Mouse (Mus musculus) stomach, postnatal 0 days (tissue): Measurements from ENCODE around the gene Cyp4f14. TPM values are rescaled to one million over a fixed set of nuclear protein-coding genes. Genes with fewer than 3 reads are reported as not detected.
"Not testable (repeated sequence)": the region's sequence is repeated elsewhere in the genome, so short reads cannot be mapped to it uniquely, and the experiment has no call there.

Experiments
- ATAC-seq: fragments of 200-750 bp; cut with Nextera tagmentation; 2 replicates; pipeline ENCODE4 v1.8.0; 2017; ENCODE audit not compliant: low FRiP score, low TSS enrichment
- DNase-seq: peaks from one replicate; pipeline ENCODE4 v3.0.0-alpha.2; 2016; ENCODE audit warnings: low spot score
- H3K27ac ChIP-seq: fragments of 300-500 bp; sonication (generic); replicated peaks from 2 replicates; pipeline ENCODE4 v1.5.1; 2014; ENCODE audit warnings: mild to moderate bottlenecking, control low read depth
- H3K27me3 ChIP-seq: fragments of 300-500 bp; sonication (generic); 2 replicates; pipeline ENCODE4 v1.6.1; 2014; ENCODE audit warnings: low read length; ENCODE audit not compliant: control insufficient read depth, insufficient read depth
- H3K36me3 ChIP-seq: fragments of 300-500 bp; sonication (generic); 2 replicates; pipeline ENCODE4 v1.6.1; 2014; ENCODE audit warnings: low read length, mixed read lengths; ENCODE audit not compliant: control insufficient read depth, insufficient read depth
- H3K4me1 ChIP-seq: fragments of 300-500 bp; sonication (generic); replicated peaks from 2 replicates; pipeline ENCODE4 v1.6.1; 2014; ENCODE audit warnings: antibody characterized with exemption; ENCODE audit not compliant: control insufficient read depth, insufficient read depth
- H3K4me2 ChIP-seq: fragments of 300-500 bp; sonication (generic); replicated peaks from 2 replicates; pipeline ENCODE4 v1.6.1; 2014; ENCODE audit warnings: low read depth, mild to moderate bottlenecking, control low read depth, moderate library complexity
- H3K4me3 ChIP-seq: fragments of 300-500 bp; sonication (generic); 2 replicates; pipeline ENCODE4 v1.5.1; 2014; ENCODE audit warnings: low read depth, low read length, control low read depth
- H3K9ac ChIP-seq: fragments of 300-500 bp; sonication (generic); 2 replicates; pipeline ENCODE4 v1.6.1; 2014; ENCODE audit warnings: mild to moderate bottlenecking, low read length, control low read depth, mixed read lengths
- H3K9me3 ChIP-seq: fragments of 300-500 bp; sonication (generic); 2 replicates; pipeline ENCODE4 v1.6.1; 2016; ENCODE audit warnings: low read length; ENCODE audit not compliant: control insufficient read depth
- CTCF ChIP-seq: IDR thresholded peaks from 2 replicates; pipeline ENCODE4 v1.5.1; 2016; ENCODE audit warnings: antibody characterized with exemption, low read depth, mild to moderate bottlenecking, moderate library complexity
- EP300 ChIP-seq: optimal IDR thresholded peaks from 2 replicates; pipeline ENCODE3; 2016; ENCODE audit warnings: antibody characterized with exemption
- WGBS: fragments of 180-500 bp; shearing (Covaris S2); extraction: QIAGEN DNeasy Blood & Tissue Kit; methylation state at CpG from one replicate; pipeline ENCODE4 v1.1.7; 2014; 5-methylcytosine and 5-hydroxymethylcytosine counted together
- polyA plus RNA-seq: library from polyadenylated mRNA; unstranded; fragments of >200 nt; fragmentation: Nextera tagmentation; extraction: Ambion mirVana; gene quantifications from 2 replicates; pipeline ENCODE4 v1.2.1, GENCODE M21; 2015

The Cyp4f14 gene
- polyA plus RNA-seq, 1 experiment from 2014 or later, result not detected

DNA sequence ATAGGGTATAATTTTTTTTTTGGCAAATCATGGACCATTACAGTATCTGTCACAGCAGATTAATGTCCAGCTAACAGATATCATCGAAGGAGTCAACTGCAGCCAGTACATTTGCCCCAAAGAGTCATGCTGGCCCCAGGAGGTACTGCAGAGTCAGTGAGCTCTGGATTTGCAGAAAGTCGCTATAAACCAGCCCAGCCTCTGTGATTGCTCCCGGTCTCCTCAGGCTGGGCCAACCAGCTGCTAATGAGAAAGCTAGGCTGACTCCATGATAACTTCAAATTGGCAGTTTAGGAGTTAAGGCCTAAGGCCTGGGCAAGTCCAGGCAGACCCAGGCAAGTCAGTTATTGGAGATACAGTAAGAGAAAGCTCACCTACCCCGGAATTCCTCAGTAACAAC, 45.1 kb downstream of the Cyp4f14 start:
- H3K27ac ChIP-seq, result no peak overlapping the region
- no peaks in the 10 kb centered on the region for H3K36me3 ChIP-seq
- no peaks in the 10 kb centered on the region for H3K9me3 ChIP-seq
- H3K4me1 ChIP-seq, result no peaks in the 10 kb centered on the region
- H3K27me3 ChIP-seq, result no peaks in the 10 kb centered on the region
- ATAC-seq (no peak), DNase-seq (no peak)
- H3K9ac ChIP-seq, result no peak overlapping the region
- WGBS, result 75% methylated on average over 4 of the region's 4 CpGs
- TF ChIP-seq EP300, result no peak
- no peak for TF ChIP-seq CTCF
- no peak overlapping the region for H3K4me2 ChIP-seq
- no peak overlapping the region for H3K4me3 ChIP-seq

DNA sequence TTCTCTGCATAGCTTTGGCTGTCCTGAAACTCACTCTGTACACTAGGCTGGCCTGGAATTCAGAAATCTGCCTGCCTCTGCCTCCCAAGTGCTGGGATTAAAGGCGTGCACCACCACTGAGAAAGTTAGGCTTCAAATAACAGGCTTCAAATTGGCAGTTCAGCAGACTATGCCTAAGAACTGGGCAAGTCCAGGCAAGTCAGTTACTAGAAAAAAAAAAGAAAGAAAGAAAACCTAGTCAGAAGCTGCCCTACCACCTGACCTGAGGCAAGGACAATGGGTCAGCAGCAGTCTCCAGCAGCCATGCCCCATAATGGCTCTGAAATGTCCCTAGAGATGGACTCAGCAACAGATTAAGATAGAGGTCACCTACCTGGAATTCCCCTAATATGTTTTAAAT, 45.7 kb downstream of the Cyp4f14 start:
- no peak for DNase-seq
- WGBS, result 91% methylated on average over 1 of the region's 1 CpGs
- no peak overlapping the region for H3K9ac ChIP-seq

DNA sequence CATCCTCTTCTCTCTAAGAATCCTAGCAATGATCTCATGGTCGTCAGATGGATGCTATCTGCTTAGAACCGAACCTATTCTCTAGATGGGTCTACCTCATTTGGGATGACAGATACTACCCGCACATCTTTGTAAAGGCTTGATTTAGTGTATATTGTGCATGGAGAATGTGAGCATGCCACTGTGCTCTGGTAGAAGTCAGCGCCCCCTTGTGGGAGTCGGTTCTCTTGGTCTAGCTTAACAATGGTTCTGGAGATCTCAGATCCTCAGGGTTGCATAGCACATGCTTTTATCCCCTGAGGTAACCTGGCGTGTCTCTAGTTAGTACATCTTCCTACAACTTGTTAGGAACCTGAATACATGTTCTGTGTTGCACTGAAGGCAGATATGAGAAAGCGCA, 49.9 kb downstream of the Cyp4f14 start:
- ATAC-seq, H3K9me3 ChIP-seq, H3K4me2 ChIP-seq, H3K27ac ChIP-seq, H3K4me1 ChIP-seq, H3K27me3 ChIP-seq, H3K36me3 ChIP-seq, H3K9ac ChIP-seq, DNase-seq, H3K4me3 ChIP-seq: not testable (repeated sequence)
- WGBS, result 57% methylated on average over 4 of the region's 7 CpGs

More for the DNA sequence above, 45.7 kb downstream of the Cyp4f14 start:
- TF ChIP-seq EP300, result no peak
- no peak for TF ChIP-seq CTCF
- ATAC-seq, result no peak
- no peaks in the 10 kb centered on the region for H3K36me3 ChIP-seq
- no peak overlapping the region for H3K4me3 ChIP-seq
- no peaks in the 10 kb centered on the region for H3K27me3 ChIP-seq
- no peaks in the 10 kb centered on the region for H3K9me3 ChIP-seq
- no peak overlapping the region for H3K4me2 ChIP-seq
- H3K27ac ChIP-seq, result no peak overlapping the region
- H3K4me1 ChIP-seq, result no peaks in the 10 kb centered on the region

DNA sequence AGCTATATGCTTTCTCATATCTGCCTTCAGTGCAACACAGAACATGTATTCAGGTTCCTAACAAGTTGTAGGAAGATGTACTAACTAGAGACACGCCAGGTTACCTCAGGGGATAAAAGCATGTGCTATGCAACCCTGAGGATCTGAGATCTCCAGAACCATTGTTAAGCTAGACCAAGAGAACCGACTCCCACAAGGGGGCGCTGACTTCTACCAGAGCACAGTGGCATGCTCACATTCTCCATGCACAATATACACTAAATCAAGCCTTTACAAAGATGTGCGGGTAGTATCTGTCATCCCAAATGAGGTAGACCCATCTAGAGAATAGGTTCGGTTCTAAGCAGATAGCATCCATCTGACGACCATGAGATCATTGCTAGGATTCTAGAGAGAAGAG, 60.4 kb downstream of the Cyp4f14 start:
- H3K27ac ChIP-seq, ATAC-seq, H3K36me3 ChIP-seq, H3K4me1 ChIP-seq, H3K27me3 ChIP-seq, H3K9me3 ChIP-seq, DNase-seq, H3K4me2 ChIP-seq, H3K9ac ChIP-seq, H3K4me3 ChIP-seq: not testable (repeated sequence)
- 65% methylated on average over 3 of the region's 6 CpGs for WGBS

Other genes with a start within 250 kb of the Cyp4f14 start
- 0.62 and 1.1 TPM in 2 replicates for gene Cyp4f15, start 231.7 kb downstream of the Cyp4f14 start, polyA plus RNA-seq
- 13.0 and 13.7 TPM in 2 replicates for gene Zfp871, start 129.1 kb downstream of the Cyp4f14 start, polyA plus RNA-seq
- 1.1 and 1.5 TPM in 2 replicates for gene Zfp811, start 107.4 kb downstream of the Cyp4f14 start, polyA plus RNA-seq
- gene Zfp799, start 87.1 kb downstream of the Cyp4f14 start, polyA plus RNA-seq, result 5.1 and 5.7 TPM in 2 replicates
- 2.6 and 2.7 TPM in 2 replicates for gene Zfp870, start 25.7 kb downstream of the Cyp4f14 start, polyA plus RNA-seq
- 15.5 and 19.2 TPM in 2 replicates for gene Cyp4f13, start 30.1 kb upstream of the Cyp4f14 start, polyA plus RNA-seq
- gene Zfp472, start 48.5 kb upstream of the Cyp4f14 start, polyA plus RNA-seq, result 5.6 and 6.4 TPM in 2 replicates
- 4.6 TPM in 2 replicates for gene Zfp952, start 75.8 kb upstream of the Cyp4f14 start, polyA plus RNA-seq
- 3.1 and 3.2 TPM in 2 replicates for gene Zfp763, start 116.1 kb upstream of the Cyp4f14 start, polyA plus RNA-seq
- gene 4921501E09Rik, start 150.7 kb upstream of the Cyp4f14 start, polyA plus RNA-seq, result not detected in 2 replicates
- 2.5 and 3.7 TPM in 2 replicates for gene Zfp563, start 172.0 kb upstream of the Cyp4f14 start, polyA plus RNA-seq
- 0.02 TPM in 1 of 2 replicates, not detected in the other for gene Morc2b, start 222.3 kb upstream of the Cyp4f14 start, polyA plus RNA-seq